Mouse (Mus musculus) intestine, embryonic 14.5 days (tissue): ENCODE results near the gene Map2k1. TPM values are rescaled to one million over a fixed set of nuclear protein-coding genes. Genes with fewer than 3 reads are reported as not detected.

Experiments used
- ATAC-seq: fragments of 200-750 bp; cut with Nextera tagmentation; replicated peaks from 2 replicates; pipeline ENCODE4 v1.8.0; 2017; ENCODE audit warnings: low read depth, moderate number of reproducible peaks, moderate TSS enrichment, moderate library complexity; ENCODE audit not compliant: low FRiP score, low TSS enrichment
- DNase-seq: peaks from one replicate; pipeline ENCODE4 v3.0.0-alpha.2; 2018; ENCODE audit warnings: low spot score
- H3K27ac ChIP-seq: fragments of 300-500 bp; sonication (generic); 2 replicates; pipeline ENCODE4 v1.5.1; 2014; ENCODE audit warnings: low read depth, mild to moderate bottlenecking, control low read depth
- H3K27me3 ChIP-seq: fragments of 300-500 bp; sonication (generic); replicated peaks from 2 replicates; pipeline ENCODE4 v1.6.1; 2014; ENCODE audit warnings: low read length, control low read depth; ENCODE audit not compliant: control insufficient read depth, insufficient read depth
- H3K36me3 ChIP-seq: fragments of 300-500 bp; sonication (generic); 2 replicates; pipeline ENCODE4 v1.6.1; 2014; ENCODE audit warnings: low read length, control low read depth; ENCODE audit not compliant: control insufficient read depth, insufficient read depth
- H3K4me1 ChIP-seq: fragments of 300-500 bp; sonication (generic); replicated peaks from 2 replicates; pipeline ENCODE4 v1.6.1; 2014; ENCODE audit warnings: low read length, control low read depth, mixed read lengths; ENCODE audit not compliant: control insufficient read depth, insufficient read depth
- H3K4me2 ChIP-seq: fragments of 300-500 bp; sonication (generic); 2 replicates; pipeline ENCODE4 v1.6.1; 2014; ENCODE audit warnings: low read length
- H3K4me3 ChIP-seq: fragments of 300-500 bp; sonication (generic); 2 replicates; pipeline ENCODE4 v1.5.1; 2014; ENCODE audit warnings: low read depth, low read length, control low read depth, mixed read lengths
- H3K9ac ChIP-seq: fragments of 300-500 bp; sonication (generic); 2 replicates; pipeline ENCODE4 v1.6.1; 2014; ENCODE audit warnings: mild to moderate bottlenecking, low read length
- H3K9me3 ChIP-seq: fragments of 300-500 bp; sonication (generic); 2 replicates; pipeline ENCODE4 v1.6.1; 2016; ENCODE audit warnings: low read length, control low read depth; ENCODE audit not compliant: control insufficient read depth
- WGBS: fragments of 180-500 bp; shearing (Covaris S2); extraction: QIAGEN DNeasy Blood & Tissue Kit; methylation state at CpG from one replicate; pipeline ENCODE4 v1.1.7; 2014; 5-methylcytosine and 5-hydroxymethylcytosine counted together
- polyA plus RNA-seq: library from polyadenylated mRNA; unstranded; fragments of >200 nt; fragmentation: Nextera tagmentation; extraction: Ambion mirVana; gene quantifications from 2 replicates; pipeline ENCODE4 v1.2.1, GENCODE M21; 2014

Map2k1 gene
- polyA plus RNA-seq, 1 experiment from 2014 or later: 90.9 TPM

GRCm38 (mm10) chr9:64259906-64260305 lies 6.5 kb upstream of the Map2k1 start:
- ATAC-seq: no peak
- H3K4me1 ChIP-seq: no peaks in the 10 kb centered on the region
- no peak for DNase-seq
- H3K9ac ChIP-seq: no peak overlapping the region
- H3K27ac ChIP-seq: no peak overlapping the region
- no peaks in the 10 kb centered on the region for H3K27me3 ChIP-seq
- 89% methylated on average over 5 of the region's 5 CpGs for WGBS
- H3K9me3 ChIP-seq: no peaks in the 10 kb centered on the region
- no peaks in the 10 kb centered on the region for H3K36me3 ChIP-seq
- no peak overlapping the region for H3K4me3 ChIP-seq
- H3K4me2 ChIP-seq: no peak overlapping the region

- H3K9me3 ChIP-seq: no peaks in the 10 kb centered on the region
- no peaks in the 10 kb centered on the region for H3K27me3 ChIP-seq
- no peak overlapping the region for H3K4me3 ChIP-seq
- ATAC-seq: no peak
- H3K36me3 ChIP-seq: no peaks in the 10 kb centered on the region
- H3K4me1 ChIP-seq: peaks cover 7% of the 10 kb centered on the region
- H3K9ac ChIP-seq: no peak overlapping the region
- no peak overlapping the region for H3K27ac ChIP-seq
- WGBS: 88% methylated on average over 3 of the region's 3 CpGs
- H3K4me2 ChIP-seq: no peak overlapping the region
- no peak for DNase-seq
Measured at GRCm38 (mm10) chr9:64256204-64256603, 2.8 kb upstream of the Map2k1 start.

- H3K9me3 ChIP-seq: no peaks in the 10 kb centered on the region
- no peaks in the 10 kb centered on the region for H3K27me3 ChIP-seq
- no peak for DNase-seq
- H3K27ac ChIP-seq: no peak overlapping the region
- H3K4me3 ChIP-seq: no peak overlapping the region
- H3K4me2 ChIP-seq: no peak overlapping the region
- WGBS: 77% methylated on average over 3 of the region's 3 CpGs
- peaks cover 11% of the 10 kb centered on the region for H3K4me1 ChIP-seq
- no peak overlapping the region for H3K9ac ChIP-seq
- no peak for ATAC-seq
- H3K36me3 ChIP-seq: no peaks in the 10 kb centered on the region
Measured at GRCm38 (mm10) chr9:64255422-64255821, 2.0 kb upstream of the Map2k1 start.

GRCm38 (mm10) chr9:64252591-64253020 lies 825 bp downstream of the Map2k1 start:
- Histone ChIP-seq H3K36me3 (no peaks in the 10 kb centered on the region), H3K4me3 (peak overlapping the region; percentile 75), H3K27me3 (no peaks in the 10 kb centered on the region), H3K9ac (peak overlapping the region; percentile 83), H3K4me1 (peaks cover 11% of the 10 kb centered on the region), H3K9me3 (no peaks in the 10 kb centered on the region), H3K27ac (peak overlapping the region; percentile 90), H3K4me2 (peak overlapping the region; percentile 86)
- ATAC-seq (0 out of 2 replicates have a peak, but pooled peaks have one; percentile 3), DNase-seq (no peak)
- WGBS: 0% methylated on average over 16 of the region's 16 CpGs

DNA sequence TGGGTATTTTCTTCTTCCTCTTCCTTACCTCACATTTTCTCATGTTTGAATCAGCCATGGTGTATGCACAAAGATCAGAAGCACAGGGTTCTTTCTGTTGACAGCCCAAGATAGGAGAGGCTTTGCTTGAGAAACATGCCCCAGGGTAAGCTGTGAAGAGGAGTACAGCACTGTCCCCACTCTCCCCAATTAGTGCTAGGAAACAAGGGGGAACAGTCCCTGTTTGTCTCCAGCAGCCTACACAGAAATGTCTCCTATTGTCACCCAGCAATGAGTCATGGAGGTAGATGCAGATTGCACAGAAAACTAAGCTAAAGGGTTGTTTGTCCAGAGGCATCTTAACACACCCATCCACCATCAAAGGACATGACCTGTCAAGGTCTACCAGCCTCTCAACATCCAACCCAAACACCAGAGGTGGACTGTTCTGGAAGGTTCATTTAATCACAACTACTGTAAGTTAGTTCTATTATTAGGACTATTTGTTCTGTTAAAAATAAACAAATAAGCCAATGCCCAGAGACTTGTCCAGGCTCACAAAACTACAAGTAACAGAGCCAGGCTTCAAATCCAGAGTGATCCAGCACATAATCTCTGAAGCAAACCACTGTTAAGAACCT lies 3.2 kb downstream of the Map2k1 start:
- no peak for DNase-seq
- no peak overlapping the region for H3K27ac ChIP-seq

GRCm38 (mm10) chr9:64249371-64249770 lies 4.1 kb downstream of the Map2k1 start:
- Histone ChIP-seq H3K36me3 (peaks cover 8% of the 10 kb centered on the region), H3K27ac (no peak overlapping the region), H3K9me3 (no peaks in the 10 kb centered on the region), H3K4me3 (no peak overlapping the region), H3K27me3 (no peaks in the 10 kb centered on the region), H3K9ac (no peak overlapping the region), H3K4me1 (peaks cover 11% of the 10 kb centered on the region), H3K4me2 (no peak overlapping the region)
- DNase-seq (no peak), ATAC-seq (no peak)
- WGBS: 84% methylated on average over 1 of the region's 1 CpGs

More for the DNA sequence above, 3.2 kb downstream of the Map2k1 start:
- no peak overlapping the region for H3K9ac ChIP-seq
- H3K27me3 ChIP-seq: no peaks in the 10 kb centered on the region
- peaks cover 8% of the 10 kb centered on the region for H3K36me3 ChIP-seq
- no peak overlapping the region for H3K4me2 ChIP-seq
- H3K4me1 ChIP-seq: peaks cover 11% of the 10 kb centered on the region
- ATAC-seq: no peak
- H3K9me3 ChIP-seq: no peaks in the 10 kb centered on the region
- H3K4me3 ChIP-seq: no peak overlapping the region

- H3K9me3 ChIP-seq: no peaks in the 10 kb centered on the region
- no peak overlapping the region for H3K9ac ChIP-seq
- H3K36me3 ChIP-seq: peaks cover 8% of the 10 kb centered on the region
- no peak overlapping the region for H3K4me3 ChIP-seq
- no peak overlapping the region for H3K27ac ChIP-seq
- H3K27me3 ChIP-seq: no peaks in the 10 kb centered on the region
- H3K4me2 ChIP-seq: no peak overlapping the region
- H3K4me1 ChIP-seq: peaks cover 6% of the 10 kb centered on the region
- ATAC-seq (no peak), DNase-seq (no peak)
- WGBS: 67% methylated on average over 6 of the region's 6 CpGs
Measured at GRCm38 (mm10) chr9:64242381-64242831, 11.0 kb downstream of the Map2k1 start.

DNA sequence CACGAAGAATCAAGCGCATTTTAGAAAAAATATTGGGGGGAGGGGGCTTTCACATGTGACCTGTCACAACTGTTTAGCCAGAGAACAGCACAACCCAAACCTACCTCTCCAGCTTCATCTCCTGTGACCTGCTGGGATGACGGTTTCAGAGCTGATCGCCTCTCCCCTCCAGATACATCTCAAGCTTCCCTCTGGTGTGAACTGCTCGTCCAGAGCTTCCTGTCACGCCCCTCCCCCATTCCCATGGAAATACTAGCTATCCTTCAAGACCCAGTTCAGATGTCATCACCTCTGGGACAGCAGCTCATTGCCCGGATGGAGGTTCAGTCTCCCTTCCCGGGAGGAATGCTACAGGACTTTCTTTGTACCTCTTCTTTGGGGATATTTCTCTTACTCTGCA lies 12.8 kb downstream of the Map2k1 start:
- Histone ChIP-seq H3K4me3 (no peak overlapping the region), H3K4me2 (no peak overlapping the region), H3K27me3 (no peaks in the 10 kb centered on the region), H3K27ac (no peak overlapping the region), H3K4me1 (peaks cover 6% of the 10 kb centered on the region), H3K36me3 (no peaks in the 10 kb centered on the region; the same call in none of the 2 replicates), H3K9me3 (no peaks in the 10 kb centered on the region), H3K9ac (no peak overlapping the region)
- WGBS: 30% methylated on average over 8 of the region's 8 CpGs
- DNase-seq (no peak), ATAC-seq (no peak)

DNA sequence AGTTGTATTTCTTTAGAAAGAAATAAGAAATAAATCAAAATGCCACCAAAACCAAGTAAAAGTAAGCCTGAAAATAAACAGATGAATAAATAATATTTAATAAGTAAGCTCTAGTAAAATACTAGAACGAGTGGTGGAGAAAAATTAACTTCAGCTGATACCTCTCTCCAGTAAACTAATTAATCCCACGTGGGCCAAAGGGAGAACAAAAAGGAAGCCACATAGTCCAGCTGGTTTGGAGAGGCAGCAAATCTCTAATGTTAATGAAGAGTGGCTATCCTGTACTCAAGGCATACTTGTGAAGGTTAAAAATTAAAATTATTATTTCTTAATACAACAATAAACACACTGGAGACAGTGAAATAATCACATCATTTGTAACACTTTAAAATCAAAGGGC lies 13.3 kb downstream of the Map2k1 start:
- no peaks in the 10 kb centered on the region for H3K27me3 ChIP-seq
- DNase-seq (no peak), ATAC-seq (no peak)
- H3K9me3 ChIP-seq: no peaks in the 10 kb centered on the region
- no peaks in the 10 kb centered on the region; the same call in none of the 2 replicates for H3K36me3 ChIP-seq
- no peak overlapping the region for H3K27ac ChIP-seq
- no peak overlapping the region for H3K4me3 ChIP-seq
- 41% methylated on average over 2 of the region's 2 CpGs for WGBS
- peaks cover 6% of the 10 kb centered on the region for H3K4me1 ChIP-seq
- H3K4me2 ChIP-seq: no peak overlapping the region
- no peak overlapping the region for H3K9ac ChIP-seq
